Comparison of ENCODE assay signal across 9 mouse cellular contexts in the genomic region with DNA sequence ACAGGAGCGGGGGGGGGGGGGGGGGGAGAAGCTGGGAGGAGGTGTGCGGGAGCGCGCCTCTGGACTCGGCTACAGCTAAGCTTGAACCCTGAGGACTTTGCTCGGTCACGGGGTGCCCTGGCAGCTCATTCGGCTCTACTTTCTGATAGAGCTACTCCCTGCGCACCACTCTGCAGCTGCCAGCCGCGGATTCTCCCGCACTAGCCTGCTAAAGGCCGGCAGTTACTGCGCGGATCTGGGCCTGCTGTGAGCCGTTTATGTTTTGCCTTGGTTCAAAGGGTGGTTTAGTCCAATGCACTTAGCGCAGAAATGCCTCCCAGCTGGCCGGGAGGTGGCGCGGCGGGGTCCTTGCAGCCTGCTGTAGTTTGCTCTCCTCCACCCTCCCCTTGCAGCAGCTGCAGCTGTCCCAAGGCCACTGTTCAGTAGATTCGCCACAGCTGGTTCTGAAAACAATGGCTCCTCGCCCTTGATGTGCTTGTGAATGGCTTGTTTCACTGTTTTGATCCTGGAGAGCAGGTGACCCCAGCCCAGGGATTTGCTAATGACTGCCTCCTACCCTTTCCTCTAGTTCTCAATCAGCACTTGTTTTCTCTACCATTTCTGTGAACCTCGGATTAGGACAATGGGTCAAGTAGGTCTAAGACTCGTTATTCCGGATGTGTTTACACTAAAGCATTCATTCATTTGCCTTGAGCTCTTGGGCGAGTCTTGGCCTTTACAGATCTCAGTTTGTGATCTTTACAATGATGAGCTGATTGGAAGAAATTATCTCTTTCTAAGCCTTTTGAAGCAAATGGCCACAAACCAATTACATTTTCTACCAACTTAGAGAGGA. TPM values are rescaled to one million over a fixed set of nuclear protein-coding genes. Genes with fewer than 3 reads are reported as not detected.
DNase-seq lines count a peak whose midpoint lies in the region; ATAC-seq and TF ChIP-seq lines count a peak whose summit lies in the region.
"Had no signal": no experiment of that assay in that cellular context is flagged by ENCODE, and none has a peak within 500 bp of the region (broad histone marks: within the 10 kb centered on the region; RNA-seq: fewer than 3 reads in every experiment).

No protein-coding gene starts in this region.

- peak; percentile 92 for ATAC-seq in limb, embryonic 14.5 days (ENCODE audit: low FRiP score, low read depth)
- peak; percentile 90 for ATAC-seq in stomach, postnatal 0 days (ENCODE audit: low FRiP score, low TSS enrichment)

- H3K9ac ChIP-seq in limb, embryonic 14.5 days (ENCODE audit: low read depth, low read length, severe bottlenecking): peak overlapping the region; percentile 75
- peak overlapping the region; percentile 84 for H3K9ac ChIP-seq in stomach, postnatal 0 days (ENCODE audit: low read length)

- no peaks in the 10 kb centered on the region for H3K27me3 ChIP-seq in heart, embryonic 10.5 days (ENCODE audit: insufficient read depth, poor library complexity, severe bottlenecking)
- H3K27me3 ChIP-seq in limb, embryonic 14.5 days (ENCODE audit: control insufficient read depth, insufficient read depth, low read length): no peaks in the 10 kb centered on the region
- H3K27me3 ChIP-seq in myocyte (ENCODE audit: control insufficient read depth, insufficient read depth, insufficient read length): no peaks in the 10 kb centered on the region
- no peaks in the 10 kb centered on the region for H3K27me3 ChIP-seq in stomach, postnatal 0 days (ENCODE audit: control insufficient read depth, insufficient read depth, low read length)
- H3K27me3 ChIP-seq: CH12.LX had no signal

- DNase-seq in thymus, postnatal 4 days: peak; percentile 11
- DNase-seq in thymus, postnatal 14 days: no peak
- DNase-seq in heart, embryonic 10.5 days (ENCODE audit: low spot score): peak; percentile 91
- peak; percentile 92 for DNase-seq in kidney, adult 9 months
- peak; percentile 85 for DNase-seq in limb, embryonic 14.5 days (ENCODE audit: low spot score)
- DNase-seq in stomach, postnatal 0 days (ENCODE audit: low spot score): peak; percentile 91

- no peak for TF ChIP-seq EP300 in stomach, postnatal 0 days (optimal IDR thresholded peaks at IDR 0.05)

- H3K4me3 ChIP-seq in embryonic fibroblast, embryonic 13.5 days (ENCODE audit: insufficient read depth, low read length): peak overlapping the region; percentile 89
- peak overlapping the region; percentile 75 for H3K4me3 ChIP-seq in heart, embryonic 10.5 days
- peak overlapping the region; percentile 77 for H3K4me3 ChIP-seq in limb, embryonic 14.5 days (replicated peaks; ENCODE audit: low read length)
- H3K4me3 ChIP-seq in myocyte: peak overlapping the region; percentile 94
- peak overlapping the region; percentile 88 for H3K4me3 ChIP-seq in stomach, postnatal 0 days (ENCODE audit: low read depth, low read length)

- H3K9me3 ChIP-seq in heart, embryonic 10.5 days: no peaks in the 10 kb centered on the region
- H3K9me3 ChIP-seq in limb, embryonic 14.5 days (ENCODE audit: control insufficient read depth, low read length): no peaks in the 10 kb centered on the region
- no peaks in the 10 kb centered on the region for H3K9me3 ChIP-seq in stomach, postnatal 0 days (ENCODE audit: control insufficient read depth, low read length)

- no peaks in the 10 kb centered on the region for H3K36me3 ChIP-seq in heart, embryonic 10.5 days
- no peaks in the 10 kb centered on the region for H3K36me3 ChIP-seq in limb, embryonic 14.5 days (ENCODE audit: control insufficient read depth, insufficient read depth, low read length)
- H3K36me3 ChIP-seq in myocyte (ENCODE audit: control insufficient read depth, insufficient read depth): no peaks in the 10 kb centered on the region
- H3K36me3 ChIP-seq in stomach, postnatal 0 days (ENCODE audit: control insufficient read depth, insufficient read depth, low read length): no peaks in the 10 kb centered on the region

- peak overlapping the region; percentile 81 for H3ac ChIP-seq in myocyte (ENCODE audit: control insufficient read depth, insufficient read length)

- peaks cover 50% of the 10 kb centered on the region for H3K79me2 ChIP-seq in myocyte (ENCODE audit: control insufficient read depth, insufficient read depth)

- TF ChIP-seq CTCF in embryonic fibroblast, embryonic 13.5 days (IDR thresholded peaks at IDR 0.05; ENCODE audit: borderline replicate concordance, insufficient read depth, low read length): peak; percentile 67
- peak; percentile 90 for TF ChIP-seq CTCF in stomach, postnatal 0 days (IDR thresholded peaks at IDR 0.05; ENCODE audit: low read depth)

- WGBS in heart, embryonic 10.5 days: 2% methylated on average over 23 of the region's 27 CpGs
- WGBS in limb, embryonic 14.5 days: 3% methylated on average over 18 of the region's 27 CpGs
- WGBS in stomach, postnatal 0 days: under 1% methylated on average over 26 of the region's 27 CpGs

- TF ChIP-seq POLR2A in embryonic fibroblast, embryonic 13.5 days (IDR thresholded peaks at IDR 0.05; ENCODE audit: low read depth, low read length): peak; percentile 43
- TF ChIP-seq POLR2A in limb, embryonic 14.5 days (IDR thresholded peaks at IDR 0.05; ENCODE audit: borderline replicate concordance, extremely low read depth, insufficient read depth, insufficient read length): no peak
- peak; percentile 70 for TF ChIP-seq POLR2A in myocyte (IDR thresholded peaks at IDR 0.05; ENCODE audit: insufficient read length, low read depth)

- H3K4me1 ChIP-seq in embryonic fibroblast, embryonic 13.5 days (ENCODE audit: control insufficient read depth, insufficient read depth, low read length): peaks cover 5% of the 10 kb centered on the region
- no peaks in the 10 kb centered on the region for H3K4me1 ChIP-seq in heart, embryonic 10.5 days
- no peaks in the 10 kb centered on the region for H3K4me1 ChIP-seq in limb, embryonic 14.5 days (ENCODE audit: control insufficient read depth, insufficient read depth, low read length)
- no peaks in the 10 kb centered on the region for H3K4me1 ChIP-seq in stomach, postnatal 0 days (replicated peaks; ENCODE audit: control insufficient read depth, insufficient read depth)

- peak overlapping the region; percentile 69 for H3K27ac ChIP-seq in embryonic fibroblast, embryonic 13.5 days (ENCODE audit: insufficient read depth, low read length)
- peak overlapping the region; percentile 78 for H3K27ac ChIP-seq in heart, embryonic 10.5 days
- H3K27ac ChIP-seq in limb, embryonic 14.5 days (replicated peaks; ENCODE audit: low read depth, low read length): peak overlapping the region; percentile 86
- H3K27ac ChIP-seq in stomach, postnatal 0 days (replicated peaks): peak overlapping the region; percentile 95

- H3K4me2 ChIP-seq in limb, embryonic 14.5 days (replicated peaks; ENCODE audit: low read depth, low read length, severe bottlenecking): peak overlapping the region; percentile 85
- H3K4me2 ChIP-seq in myocyte (ENCODE audit: low read depth): peak overlapping the region; percentile 76
- H3K4me2 ChIP-seq in stomach, postnatal 0 days (replicated peaks; ENCODE audit: low read depth): peak overlapping the region; percentile 72

TF ChIP-seq in myocyte, 11 proteins besides CTCF, POLR2A, EP300 and RAD21:
- TF ChIP-seq TCF12 (IDR thresholded peaks at IDR 0.05; ENCODE audit: insufficient read depth, poor library complexity, severe bottlenecking) (peak; percentile 79), USF1 (IDR thresholded peaks at IDR 0.05; ENCODE audit: low read depth) (no peak), TCF3 (IDR thresholded peaks at IDR 0.05; ENCODE audit: insufficient read length, low read depth) (peak; percentile 89), E2F4 (IDR thresholded peaks at IDR 0.05; ENCODE audit: insufficient read depth) (no peak), MAX (IDR thresholded peaks at IDR 0.05; ENCODE audit: low read depth) (no peak), CEBPB (IDR thresholded peaks at IDR 0.05; ENCODE audit: insufficient read depth, poor library complexity, severe bottlenecking) (no peak), MYOG (IDR thresholded peaks at IDR 0.05; ENCODE audit: control insufficient read depth in 1 of 3, insufficient read depth in 1 of 3, insufficient read length in 2 of 3, low read depth in 2 of 3) (peak; percentile 91 to 99 (median 93)), SRF (IDR thresholded peaks at IDR 0.05; ENCODE audit: control insufficient read depth, insufficient read length, low read depth) (no peak), REST (IDR thresholded peaks at IDR 0.05; ENCODE audit: insufficient read depth, insufficient read length) (peak; percentile 6), MYOD1 (IDR thresholded peaks at IDR 0.05; ENCODE audit: control insufficient read depth in 1 of 3, insufficient read length in 2 of 3, low read depth in 2 of 3) (peak; percentile 80 to 98 (median 94)), POLR2AphosphoS2 (IDR thresholded peaks at IDR 0.05; ENCODE audit: insufficient read length, low read depth) (peak; percentile 51)
TF ChIP-seq in myocyte: peak in this region for 6.

RNA-seq across cellular contexts. Expression of gene Lurap1l, which starts 1.5 kb away (rescaled TPM):
- 81.9 and 92.6 TPM in 2 replicates for polyA plus RNA-seq in embryonic fibroblast, embryonic 13.5 days (2011; ENCODE audit: insufficient read length, low read depth, missing spikeins)
- polyA plus RNA-seq in heart, embryonic 10.5 days (2016; fragmentation: Nextera tagmentation; extraction: Ambion mirVana): 1.4 and 2.6 TPM in 2 replicates
- 11.0 and 14.9 TPM in 2 replicates for polyA plus RNA-seq in limb, embryonic 14.5 days (2012; rRNA removed)
- polyA plus RNA-seq in limb, embryonic 14.5 days (2014; fragmentation: Nextera tagmentation; extraction: Ambion mirVana): 23.2 and 28.4 TPM in 2 replicates
- 15.9 TPM for polyA plus RNA-seq in myocyte (2012; fragmentation: generic; extraction: Trizol)
- polyA plus RNA-seq in stomach, postnatal 0 days (2015; fragmentation: Nextera tagmentation; extraction: Ambion mirVana): 31.2 and 34.1 TPM in 2 replicates
